In the genomic region with DNA sequence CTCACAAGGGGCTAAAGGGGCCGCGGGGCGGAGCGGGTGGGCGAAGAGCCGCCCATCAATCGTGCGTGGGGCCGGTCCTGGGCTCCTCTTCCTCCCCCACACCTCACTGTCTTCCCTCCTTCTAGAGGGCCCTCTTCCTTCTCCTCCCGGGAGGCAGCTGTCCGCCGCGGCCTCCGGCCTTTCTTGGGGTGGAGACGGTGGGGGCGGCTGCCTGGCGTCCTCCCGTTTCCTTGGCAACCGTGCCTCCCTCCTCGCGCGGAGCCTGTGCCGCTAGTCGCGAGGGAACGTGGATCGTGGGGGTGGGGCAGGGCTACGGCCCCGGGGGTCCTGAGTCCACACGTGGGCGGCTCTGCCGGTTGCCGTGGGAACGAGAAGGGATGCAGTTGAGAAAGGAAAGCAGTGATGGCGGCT, we compare ENCODE assay signal across 8 mouse cellular contexts. TPM values are rescaled to one million over a fixed set of nuclear protein-coding genes. Genes with fewer than 3 reads are reported as not detected.
DNase-seq lines count a peak whose midpoint lies in the region; ATAC-seq and TF ChIP-seq lines count a peak whose summit lies in the region.

TSS of gene March10 (minus strand) at position 239 of the 411 bp plus-strand sequence.

- no peak for TF ChIP-seq CTCF in testis, adult 2 months (IDR thresholded peaks at IDR 0.05; ENCODE audit: control insufficient read depth, insufficient read depth, insufficient replicate concordance, low read depth, low read length)

- 3% methylated on average over 35 of the region's 35 CpGs for WGBS in embryonic facial prominence, embryonic 13.5 days
- 5% methylated on average over 34 of the region's 35 CpGs for WGBS in heart, embryonic 16.5 days
- under 1% methylated on average over 35 of the region's 35 CpGs for WGBS in midbrain, embryonic 15.5 days

- H3K36me3 ChIP-seq in embryonic facial prominence, embryonic 13.5 days = no peaks in the 10 kb centered on the region
- H3K36me3 ChIP-seq in heart, embryonic 16.5 days (ENCODE audit: control insufficient read depth, insufficient read depth) = no peaks in the 10 kb centered on the region
- H3K36me3 ChIP-seq in midbrain, embryonic 15.5 days (replicated peaks) = no peaks in the 10 kb centered on the region
- H3K36me3 ChIP-seq in testis, adult 2 months (ENCODE audit: control insufficient read depth, insufficient read depth, low read length) = no peaks in the 10 kb centered on the region

- peak within 1 kb of the TSS; percentile 93 for H3K4me2 ChIP-seq in embryonic facial prominence, embryonic 13.5 days
- H3K4me2 ChIP-seq in heart, embryonic 16.5 days (ENCODE audit: low read depth, low read length) = peak within 1 kb of the TSS; percentile 85
- H3K4me2 ChIP-seq in midbrain, embryonic 15.5 days = peak within 1 kb of the TSS; percentile 71

- peak within 1 kb of the TSS; percentile 68 for H3K9ac ChIP-seq in embryonic facial prominence, embryonic 13.5 days
- H3K9ac ChIP-seq in heart, embryonic 16.5 days (ENCODE audit: low read length) = peak within 1 kb of the TSS; percentile 65
- H3K9ac ChIP-seq in midbrain, embryonic 15.5 days = peak within 1 kb of the TSS; percentile 41

- H3K27ac ChIP-seq in embryonic facial prominence, embryonic 13.5 days = no peak within 1 kb of the TSS
- H3K27ac ChIP-seq in heart, embryonic 16.5 days (ENCODE audit: low read length) = no peak within 1 kb of the TSS
- peak within 1 kb of the TSS; percentile 88 for H3K27ac ChIP-seq in midbrain, embryonic 15.5 days
- H3K27ac ChIP-seq in testis, adult 2 months (ENCODE audit: control insufficient read depth, insufficient read depth, low read depth, low read length) = peak within 1 kb of the TSS; percentile 86

- peaks cover 5% of the 10 kb centered on the region; the same call in 1 of the 2 replicates for H3K4me1 ChIP-seq in embryonic facial prominence, embryonic 13.5 days
- H3K4me1 ChIP-seq in heart, embryonic 16.5 days (ENCODE audit: control insufficient read depth, insufficient read depth, low read length) = peaks cover 5% of the 10 kb centered on the region
- H3K4me1 ChIP-seq in midbrain, embryonic 15.5 days = peaks cover 23% of the 10 kb centered on the region
- H3K4me1 ChIP-seq in testis, adult 2 months (ENCODE audit: control insufficient read depth, insufficient read depth, low read length) = peaks cover 12% of the 10 kb centered on the region

- TF ChIP-seq POLR2A in testis, adult 2 months (IDR thresholded peaks at IDR 0.05; ENCODE audit: control insufficient read depth, low read depth, low read length) = no peak; the same call in none of the 2 replicates

- peak; percentile 33 for DNase-seq in ES-CJ7 (ENCODE audit: low read depth, low spot score)
- peak; percentile 50 for DNase-seq in adrenal gland, postnatal 14 days
- peak; percentile 52 for DNase-seq in left cerebral cortex, adult 11 months (ENCODE audit: low spot score)
- DNase-seq in urinary bladder, adult 18-20 months (ENCODE audit: low spot score in 2 of 2) = no peak

- H3K27me3 ChIP-seq in embryonic facial prominence, embryonic 13.5 days = peaks cover 6% of the 10 kb centered on the region
- H3K27me3 ChIP-seq in heart, embryonic 16.5 days (ENCODE audit: control insufficient read depth, insufficient read depth, low read length) = peaks cover 4% of the 10 kb centered on the region; the same call in 1 of the 2 replicates
- no peaks in the 10 kb centered on the region for H3K27me3 ChIP-seq in midbrain, embryonic 15.5 days (replicated peaks)
- H3K27me3 ChIP-seq in testis, adult 2 months (ENCODE audit: control insufficient read depth, insufficient read depth, low read length) = no peaks in the 10 kb centered on the region

- H3K4me3 ChIP-seq in embryonic facial prominence, embryonic 13.5 days = peak within 1 kb of the TSS; percentile 52
- H3K4me3 ChIP-seq in heart, embryonic 16.5 days (ENCODE audit: low read length) = peak within 1 kb of the TSS; percentile 60
- H3K4me3 ChIP-seq in midbrain, embryonic 15.5 days = peak within 1 kb of the TSS; percentile 42
- H3K4me3 ChIP-seq in testis, adult 2 months (ENCODE audit: control insufficient read depth, low read depth, low read length) = peak within 1 kb of the TSS; percentile 94

- ATAC-seq in embryonic facial prominence, embryonic 13.5 days (ENCODE audit: insufficient number of reproducible peaks, insufficient read depth, low FRiP score, low TSS enrichment, low read depth) = no peak
- no peak; the same call in 1 of the 2 replicates for ATAC-seq in heart, embryonic 16.5 days (replicated peaks; ENCODE audit: extremely low read depth, insufficient read depth, low FRiP score)
- ATAC-seq in midbrain, embryonic 15.5 days (replicated peaks) = peak; percentile 88

- no peaks in the 10 kb centered on the region for H3K9me3 ChIP-seq in embryonic facial prominence, embryonic 13.5 days
- H3K9me3 ChIP-seq in heart, embryonic 16.5 days (replicated peaks; ENCODE audit: control insufficient read depth, low read length) = no peaks in the 10 kb centered on the region
- no peaks in the 10 kb centered on the region for H3K9me3 ChIP-seq in midbrain, embryonic 15.5 days

RNA-seq across cellular contexts. Expression of gene March10, which starts in this region (rescaled TPM):
- total RNA-seq in adrenal gland, postnatal 14 days (2021) = not detected in 2 replicates
- polyA plus RNA-seq in embryonic facial prominence, embryonic 13.5 days (2015; fragmentation: Nextera tagmentation; extraction: Ambion mirVana) = 0.21 TPM in 1 of 2 replicates, not detected in the other
- polyA plus RNA-seq in heart, embryonic 16.5 days (2015; fragmentation: Nextera tagmentation; extraction: Ambion mirVana) = 0.18 and 0.32 TPM in 2 replicates
- polyA plus RNA-seq in midbrain, embryonic 15.5 days (2015; fragmentation: Nextera tagmentation; extraction: Ambion mirVana) = 0.34 and 0.58 TPM in 2 replicates
- 471 and 483 TPM in 2 replicates for polyA plus RNA-seq in testis, adult 2 months (2012; rRNA removed)

Comparison
In these comparisons a context has a peak if more than half of its experiments do, and no peak if none do; other contexts are left out.
1. RNA of gene March10 (polyA plus RNA-seq): 471 to 483 TPM in testis, adult 2 months; 0.34 to 0.58 TPM in midbrain, embryonic 15.5 days, 0.18 to 0.32 TPM in heart, embryonic 16.5 days and 0.21 TPM in embryonic facial prominence, embryonic 13.5 days; every median in the first group is over 100 times any median in the second.
2. Peak in DNase-seq in adrenal gland, postnatal 14 days; RNA of the gene not detected or under 1 TPM.
3. Peak in ATAC-seq, H3K4me3 ChIP-seq, H3K27ac ChIP-seq, H3K9ac ChIP-seq and H3K4me2 ChIP-seq in midbrain, embryonic 15.5 days; RNA of the gene not detected or under 1 TPM.
4. DNase-seq: peak in ES-CJ7 (single experiment) and left cerebral cortex, adult 11 months (single experiment); none in urinary bladder, adult 18-20 months (0 of 2).
5. H3K4me3 ChIP-seq: peak in every context shown above with its lines; median percentile 94 in testis, adult 2 months; 60 in heart, embryonic 16.5 days; 52 in embryonic facial prominence, embryonic 13.5 days; 42 in midbrain, embryonic 15.5 days.
6. Peak in every context shown above with its lines, with median percentiles within 50 percentile points of each other: H3K4me2 ChIP-seq and H3K9ac ChIP-seq.